Mouse (Mus musculus) heart, adult 9 months (tissue): ENCODE data around the gene Proca1.

ENCODE experiments used
- DNase-seq, 2 experiments: peaks; one replicate each; pipeline ENCODE4 v3.0.0; 2022; ENCODE audit warnings: low spot score in 2 of 2

The Proca1 gene

GRCm38 (mm10) chr11:78193113-78193512, at the start of gene Proca1:
Proca1 (plus strand) TSS chr11:78193392.
- no peak for DNase-seq

DNA sequence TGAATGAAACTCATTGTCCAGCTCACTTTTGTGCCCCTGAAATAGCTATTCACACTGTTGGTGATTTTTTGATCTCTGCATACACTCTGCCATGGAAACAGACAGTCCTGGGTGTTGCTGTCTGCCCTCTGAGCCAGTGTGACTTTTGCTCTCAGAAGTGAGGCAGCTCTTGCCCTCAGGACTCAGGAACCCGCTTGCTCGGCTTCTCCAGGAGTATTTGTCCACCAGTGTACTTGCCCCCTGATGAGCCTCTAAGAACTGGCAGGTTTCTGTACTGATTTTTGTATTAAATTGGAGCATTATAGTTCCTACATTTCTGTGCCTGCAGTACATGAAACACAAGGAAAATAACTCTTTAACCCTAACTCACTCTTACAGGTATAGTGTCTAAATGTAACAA, 49.7 kb upstream of the Proca1 start:
- DNase-seq: no peak

DNA sequence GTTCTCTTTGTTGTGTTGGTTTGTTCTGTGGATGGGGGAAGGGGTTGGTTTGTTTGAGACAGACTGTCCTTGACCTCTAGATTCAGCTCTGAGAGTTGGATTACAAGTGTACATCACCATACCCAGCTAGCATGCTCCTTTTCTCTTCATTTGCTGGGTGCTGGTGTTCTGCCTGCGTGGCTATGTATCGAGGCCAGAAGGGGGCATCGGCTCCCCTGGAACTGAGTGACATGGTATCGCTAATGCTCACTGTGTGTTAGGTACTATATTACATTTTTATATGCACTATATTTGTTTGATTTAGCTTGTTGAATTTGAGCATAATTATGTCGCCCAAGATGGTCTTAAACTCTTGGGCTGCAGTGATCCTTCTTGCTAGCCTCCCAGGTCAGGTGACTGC, 47.0 kb upstream of the Proca1 start:
- DNase-seq: no peak

GRCm38 (mm10) chr11:78146707-78147543, 46.3 kb upstream of the Proca1 start:
- DNase-seq: peak; percentile 58 to 59

GRCm38 (mm10) chr11:78151161-78151560, 42.0 kb upstream of the Proca1 start:
- DNase-seq: no peak

GRCm38 (mm10) chr11:78152299-78153231, 40.6 kb upstream of the Proca1 start:
- DNase-seq: peak; percentile 56 to 74

DNA sequence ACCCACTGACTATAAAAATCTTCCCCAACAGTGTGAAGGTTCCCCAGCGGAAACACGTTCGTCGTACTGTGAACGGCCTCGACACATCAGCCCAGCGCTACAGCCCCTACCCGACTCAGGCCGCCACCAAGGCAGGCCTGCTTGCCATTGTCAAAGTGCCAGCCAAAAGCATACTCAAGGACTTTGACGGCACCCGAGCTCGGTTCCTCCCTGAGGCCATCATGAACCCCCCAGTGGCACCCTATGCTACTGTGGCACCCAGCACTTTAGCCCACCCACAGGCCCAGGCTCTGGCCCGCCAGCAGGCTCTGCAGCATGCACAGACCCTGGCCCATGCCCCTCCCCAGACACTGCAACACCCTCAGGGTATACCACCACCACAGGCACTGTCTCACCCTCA, 39.4 kb upstream of the Proca1 start:
- no peak for DNase-seq

GRCm38 (mm10) chr11:78155674-78156073, 37.5 kb upstream of the Proca1 start:
- no peak for DNase-seq

GRCm38 (mm10) chr11:78156156-78156699, 37.0 kb upstream of the Proca1 start:
- DNase-seq: no peak

DNA sequence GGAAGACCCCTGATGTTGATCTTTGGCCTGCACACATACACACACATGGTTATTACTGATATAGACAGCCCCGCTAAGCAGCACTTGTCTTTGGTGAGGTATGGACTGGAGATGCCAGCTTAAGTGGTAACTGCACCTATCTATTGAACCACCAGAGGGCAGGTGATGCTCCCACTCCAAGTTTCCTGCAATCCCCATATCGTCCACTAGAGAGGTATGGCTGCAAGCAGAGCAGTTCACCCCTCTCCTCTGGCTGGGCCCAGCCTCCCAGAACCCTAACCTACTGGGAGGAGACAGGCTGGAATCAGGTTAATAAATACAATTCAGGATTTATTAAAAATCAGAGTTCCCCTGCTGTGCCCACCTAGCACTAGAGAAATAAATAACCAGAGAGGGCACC, 34.1 kb upstream of the Proca1 start:
- peak; percentile 70 to 81 for DNase-seq

GRCm38 (mm10) chr11:78159557-78159956, 33.6 kb upstream of the Proca1 start:
- no peak for DNase-seq

DNA sequence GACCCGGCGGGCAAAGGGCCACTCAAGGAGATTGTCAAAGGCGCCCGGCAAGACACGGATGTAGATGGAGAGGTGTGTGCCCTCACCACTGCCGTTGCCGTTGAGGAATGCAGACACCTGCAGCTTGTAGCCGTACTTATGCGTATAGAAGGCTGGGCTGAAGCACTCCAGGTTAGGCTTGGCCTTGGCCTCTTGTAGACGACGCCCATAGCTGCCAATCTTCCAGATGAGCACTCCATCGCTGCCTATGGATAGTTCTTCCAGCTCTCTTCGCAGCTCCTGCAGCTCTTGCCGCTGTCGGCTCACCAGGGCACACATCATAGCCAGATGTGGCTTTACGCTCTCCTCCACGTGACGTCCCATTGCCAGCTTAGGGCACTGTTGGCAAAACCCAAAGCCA, 33.0 kb upstream of the Proca1 start:
- no peak for DNase-seq

DNA sequence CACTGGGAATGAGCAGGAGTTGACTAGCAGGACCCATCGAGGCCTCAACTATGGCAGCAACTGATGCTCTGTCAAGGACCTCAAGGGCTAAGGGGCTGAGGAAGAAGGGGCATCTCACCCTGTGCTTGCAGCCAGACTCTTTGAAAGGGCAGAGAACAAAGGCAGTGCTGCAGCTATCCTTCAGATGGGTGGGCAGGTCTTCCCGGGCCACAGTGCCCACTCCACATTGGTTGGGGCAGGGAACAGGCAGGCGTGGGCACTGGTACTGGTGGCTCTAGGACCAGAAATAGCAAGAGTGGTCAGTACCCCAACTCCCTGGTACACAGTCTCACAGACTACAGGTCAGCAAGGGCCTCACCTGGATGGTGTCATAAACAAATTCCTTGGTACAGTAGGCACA, 32.5 kb upstream of the Proca1 start:
- no peak for DNase-seq

GRCm38 (mm10) chr11:78161169-78161568, 32.0 kb upstream of the Proca1 start:
- DNase-seq: no peak

- DNase-seq: no peak
Measured at GRCm38 (mm10) chr11:78161968-78162367, 31.2 kb upstream of the Proca1 start.

- DNase-seq: no peak
Measured at GRCm38 (mm10) chr11:78162504-78162903, 30.7 kb upstream of the Proca1 start.

GRCm38 (mm10) chr11:78163045-78163444, 30.1 kb upstream of the Proca1 start:
- no peak for DNase-seq

DNA sequence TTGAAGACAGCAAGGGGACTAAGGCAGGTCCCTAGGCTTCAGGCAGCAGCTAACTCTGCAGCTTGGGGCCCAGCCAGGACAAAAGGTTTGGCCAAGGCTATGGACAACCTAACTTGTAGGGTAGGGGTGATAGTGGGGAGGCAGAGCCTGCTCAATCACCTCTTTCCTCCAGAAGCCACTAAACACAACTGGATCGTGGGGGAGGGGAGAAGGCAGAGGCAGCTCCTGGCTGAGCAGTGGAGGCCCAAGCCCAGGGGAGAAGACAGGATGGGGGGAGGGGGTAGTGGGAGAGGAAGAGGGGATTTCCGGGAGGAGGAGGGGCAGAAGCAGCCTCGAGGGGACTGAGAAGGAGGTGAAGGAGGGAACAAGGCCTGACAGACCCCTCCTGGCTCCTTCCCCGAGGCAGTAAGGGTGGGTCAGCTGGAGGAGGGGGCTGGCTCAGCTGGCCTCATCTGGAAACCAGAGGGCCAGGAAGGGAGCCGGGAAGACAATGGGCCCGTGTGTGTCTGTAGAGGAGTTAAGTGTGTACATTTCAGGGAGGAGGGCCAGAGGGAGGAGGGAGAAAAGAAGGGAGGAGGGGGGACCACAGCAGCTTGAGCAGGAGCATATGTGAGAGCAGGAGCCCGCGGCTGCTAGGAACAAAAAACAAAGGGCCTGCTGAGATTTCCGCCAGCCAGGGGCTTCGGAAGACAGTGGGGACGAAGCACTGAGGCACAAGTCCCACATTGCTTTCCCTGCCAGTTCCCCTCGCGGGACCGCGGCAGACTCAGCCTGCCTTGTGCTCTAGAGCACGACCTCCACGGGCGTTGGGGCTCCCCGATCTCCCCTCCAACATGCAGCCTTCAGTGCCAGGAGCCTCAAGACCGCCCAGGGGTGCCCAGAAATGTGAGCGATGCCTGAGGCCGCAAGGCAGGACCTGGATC, 29.2 kb upstream of the Proca1 start:
- peak; percentile 59 to 68 for DNase-seq

DNA sequence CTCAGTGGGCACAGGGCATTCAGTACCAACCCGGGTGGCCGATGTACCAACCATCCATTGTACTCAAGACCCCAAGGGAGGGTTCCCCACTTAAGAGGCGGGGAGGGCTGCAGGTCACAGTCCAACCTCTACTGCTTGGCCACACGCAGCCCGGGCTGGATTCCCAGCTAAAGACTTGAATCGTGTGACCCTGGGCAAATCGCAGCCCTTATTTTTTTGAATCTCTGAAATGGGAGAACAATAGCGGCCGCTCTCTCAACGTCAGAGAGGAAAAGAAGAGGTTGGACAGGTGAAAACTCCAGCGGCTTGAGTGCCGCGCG, 28.6 kb upstream of the Proca1 start:
- DNase-seq: no peak

GRCm38 (mm10) chr11:78164924-78165760, 28.1 kb upstream of the Proca1 start, which contains the start of gene Traf4:
Traf4 (minus strand) TSS chr11:78165589.
- peak; percentile 77 to 84 for DNase-seq

DNA sequence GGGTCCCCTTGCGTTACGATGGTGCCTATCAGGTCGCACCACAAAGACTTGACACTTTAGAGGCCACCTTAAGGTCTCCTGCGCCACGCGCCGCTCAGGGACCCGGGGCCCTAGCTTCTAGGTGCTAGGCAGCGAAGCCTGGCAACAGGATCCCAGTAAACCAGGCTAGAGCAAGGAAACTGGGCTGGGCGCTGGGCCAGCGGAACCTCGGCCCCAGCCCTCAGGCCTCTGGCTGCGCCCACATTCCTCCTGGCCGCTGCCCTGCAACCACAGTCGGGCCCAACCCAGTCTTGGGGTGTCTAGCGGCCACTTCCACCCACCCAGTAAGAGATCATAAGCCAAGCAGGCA, 27.5 kb upstream of the Proca1 start:
- no peak for DNase-seq
